9 mouse cellular contexts compared by ENCODE assay signal in the genomic region with DNA sequence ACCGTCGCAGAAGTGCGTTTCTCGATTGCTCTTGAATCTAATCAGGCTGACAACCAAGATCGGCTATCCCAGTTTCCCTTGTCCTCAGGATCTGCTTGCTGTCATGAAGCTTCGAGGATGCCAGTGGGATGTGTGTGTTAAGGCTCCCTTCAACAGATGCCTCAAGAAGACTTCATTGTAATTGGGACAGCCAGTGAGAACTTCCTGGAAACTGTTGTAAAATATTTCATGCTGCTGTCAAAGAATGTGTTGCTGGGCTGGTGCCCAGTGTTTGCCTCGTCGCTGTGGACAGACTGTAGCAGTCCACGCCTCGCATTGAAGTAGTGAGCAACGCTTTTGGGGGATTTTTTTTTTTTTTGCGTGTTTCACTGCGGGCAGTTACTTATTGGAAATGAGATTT.
DNase-seq lines count a peak whose midpoint lies in the region; ATAC-seq lines count a peak whose summit lies in the region.
"Had no signal": no experiment of that assay in that cellular context is flagged by ENCODE, and none has a peak within 500 bp of the region (broad histone marks: within the 10 kb centered on the region; RNA-seq: fewer than 3 reads in every experiment).

No protein-coding gene starts in this region.

- H3K9me3 ChIP-seq in liver, embryonic 11.5 days (ENCODE audit: control insufficient read depth, low read length): no peaks in the 10 kb centered on the region
- H3K9me3 ChIP-seq: midbrain, embryonic 10.5 days had no signal

- no peak overlapping the region for H3K27ac ChIP-seq in liver, embryonic 11.5 days (ENCODE audit: low read depth, low read length)
- H3K27ac ChIP-seq: midbrain, embryonic 10.5 days had no signal

- DNase-seq in heart, adult 9 months (ENCODE audit: low spot score in 2 of 2): peak; percentile 3 to 5
- no peak for DNase-seq in heart, postnatal 25 days (ENCODE audit: low spot score)
- peak; percentile 3 for DNase-seq in urinary bladder, postnatal 25 days (ENCODE audit: low spot score)
- no peak for DNase-seq in urinary bladder, postnatal 10 days (ENCODE audit: low spot score)
- DNase-seq in left cerebral cortex, postnatal 14 days (ENCODE audit: low spot score in 2 of 2): peak; percentile 52 to 87
- DNase-seq in thymus, adult 18-20 months: no peak
- no peak for DNase-seq in liver, embryonic 11.5 days (ENCODE audit: low spot score)
- no peak for DNase-seq in cerebellum, postnatal 36 days

- H3K36me3 ChIP-seq in liver, embryonic 11.5 days (ENCODE audit: control insufficient read depth, insufficient read depth, low read length): no peaks in the 10 kb centered on the region
- H3K36me3 ChIP-seq: midbrain, embryonic 10.5 days had no signal

- ATAC-seq in liver, embryonic 11.5 days (replicated peaks; ENCODE audit: low FRiP score): no peak

- intact Hi-C loops in heart, postnatal 25 days (cut with DNase I): no loop called here
- intact Hi-C loops in left cerebral cortex, postnatal 14 days (cut with DNase I): no loop called here

- H3K4me1 ChIP-seq in liver, embryonic 11.5 days (replicated peaks; ENCODE audit: control insufficient read depth, insufficient read depth, low read length): no peaks in the 10 kb centered on the region

- H3K4me2 ChIP-seq in liver, embryonic 11.5 days: no peak overlapping the region

- H3K9ac ChIP-seq in liver, embryonic 11.5 days (ENCODE audit: low read depth, low read length): no peak overlapping the region

- WGBS in liver, embryonic 11.5 days: 81% methylated on average over 13 of the region's 13 CpGs

- no peaks in the 10 kb centered on the region for H3K27me3 ChIP-seq in liver, embryonic 11.5 days (replicated peaks; ENCODE audit: control insufficient read depth, insufficient read depth, low read length)

- H3K4me3 ChIP-seq in liver, embryonic 11.5 days (ENCODE audit: low read depth, low read length): no peak overlapping the region
- H3K4me3 ChIP-seq: midbrain, embryonic 10.5 days had no signal

Comparison
In these comparisons a context has a peak if more than half of its experiments do, and no peak if none do; other contexts are left out.
1. DNase-seq: peak in heart, adult 9 months (2 of 2), urinary bladder, postnatal 25 days (single experiment) and left cerebral cortex, postnatal 14 days (2 of 2); none in heart, postnatal 25 days (single experiment), urinary bladder, postnatal 10 days (single experiment), thymus, adult 18-20 months (0 of 2), liver, embryonic 11.5 days (single experiment) and cerebellum, postnatal 36 days (0 of 2).